Mouse (Mus musculus): Measurements from ENCODE around the gene Hand2. TPM values are rescaled to one million over a fixed set of nuclear protein-coding genes. Genes with fewer than 3 reads are reported as not detected.
A peak's percentile ranks its signal among the peaks of the same experiment; 100 is the strongest.

Gene Hand2
- total RNA-seq, 2 experiments from 2014 or later, result not detected

DNA sequence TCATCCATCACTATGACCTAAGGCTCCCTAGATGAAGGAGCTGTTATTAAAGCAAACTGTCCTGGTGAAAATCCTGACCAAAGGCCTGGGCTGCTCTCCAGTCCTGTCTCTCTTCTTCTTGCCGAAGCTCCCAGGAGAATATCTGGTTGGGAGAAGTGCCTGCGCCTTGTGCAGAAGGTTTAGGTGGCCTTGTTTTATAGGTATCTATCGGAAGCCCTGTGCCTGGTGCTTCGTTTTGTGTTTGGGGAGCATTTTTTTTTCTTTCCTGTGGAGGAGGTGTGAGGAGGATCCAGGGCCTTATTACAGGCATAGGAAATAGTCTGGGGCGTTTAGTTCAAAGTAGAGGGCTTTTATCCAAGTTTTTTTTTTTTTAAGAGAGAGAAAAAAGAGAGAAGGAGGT lies 3.9 kb downstream of the Hand2 start:
- no peak for DNase-seq (ENCODE audit: low spot score)

DNA sequence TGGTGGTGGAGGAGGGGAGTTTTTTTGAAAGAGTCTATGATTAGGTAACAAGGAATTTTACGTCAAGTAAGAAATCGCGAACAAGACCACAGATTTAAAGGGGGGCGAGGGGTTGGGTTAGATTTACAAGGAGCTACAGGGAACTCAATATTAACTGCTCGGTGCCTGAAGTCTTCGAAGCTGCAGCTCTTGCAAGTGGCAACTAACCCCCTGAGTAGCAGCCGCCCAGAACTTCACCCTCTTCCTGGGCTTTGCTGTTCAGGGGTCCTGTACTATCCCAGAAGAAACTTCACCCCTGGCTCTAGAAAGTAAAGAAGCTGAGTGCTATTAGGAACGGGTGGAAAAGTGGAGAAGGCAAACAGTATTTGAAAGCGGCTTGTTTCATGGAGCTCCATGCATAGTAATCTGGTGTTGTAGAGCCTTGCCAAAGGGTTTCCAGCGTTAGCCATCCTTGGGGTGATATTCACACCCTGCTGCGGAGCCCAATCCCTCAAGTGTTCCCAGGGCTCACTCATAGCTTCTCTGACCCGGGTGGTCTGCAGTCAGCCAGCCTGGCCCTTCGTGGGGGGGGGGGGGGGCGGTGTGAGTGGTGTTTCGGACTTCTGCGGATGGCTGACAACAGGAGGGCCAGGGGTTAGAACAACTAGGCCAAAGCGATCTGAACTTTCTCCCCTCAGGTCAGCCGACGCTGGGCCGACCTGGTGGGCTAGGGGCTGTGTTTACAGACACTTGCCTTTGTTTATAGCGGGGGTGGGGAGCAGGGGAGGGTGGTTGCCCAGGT lies 4.5 kb downstream of the Hand2 start:
- no peak for DNase-seq (ENCODE audit: low spot score)

DNA sequence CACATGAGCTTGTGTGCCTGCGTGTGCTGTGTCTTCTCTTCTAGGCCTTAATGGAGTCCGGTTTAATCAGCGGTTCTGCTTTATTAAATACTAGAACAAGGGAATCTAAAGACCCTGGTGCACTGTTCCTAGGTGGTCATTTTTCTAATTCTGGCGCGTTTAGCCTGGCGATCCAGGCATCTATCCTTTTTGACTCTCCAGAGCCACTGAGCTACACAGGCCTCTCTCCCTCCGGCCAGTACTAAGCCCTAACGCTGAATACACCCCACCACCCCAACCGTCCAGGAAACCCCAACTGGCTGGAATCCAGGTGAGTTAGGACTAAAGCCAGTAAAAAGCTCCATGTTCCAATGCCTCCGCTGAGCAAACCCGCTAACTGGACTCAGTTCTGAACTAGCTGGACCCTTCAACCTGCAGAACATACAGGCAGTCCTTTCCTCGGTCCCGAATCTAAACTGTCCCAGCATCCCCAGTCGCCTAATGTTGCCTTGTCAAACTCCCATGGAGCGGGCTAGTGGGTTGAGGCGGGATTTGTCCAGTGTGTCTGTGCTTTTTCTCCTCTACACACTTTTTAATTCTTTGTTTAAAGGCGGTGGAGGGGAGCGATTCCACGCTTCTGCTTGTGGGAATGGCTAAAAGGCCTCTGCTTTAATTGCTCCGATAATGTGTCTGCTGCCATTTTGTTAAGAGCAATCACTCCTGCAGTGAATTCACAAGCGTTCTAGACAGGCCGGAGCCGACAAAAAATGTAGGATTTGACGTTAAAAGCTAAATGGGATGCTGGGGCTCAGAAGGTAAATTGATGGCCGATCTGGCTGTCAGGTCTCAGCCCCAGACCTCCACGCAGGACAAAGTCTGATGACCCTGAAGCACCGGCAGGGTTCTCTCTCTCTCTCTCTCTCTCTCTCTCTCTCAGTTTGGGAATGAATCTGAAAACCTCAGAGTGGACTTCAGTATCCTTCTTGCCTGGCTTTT lies 5.6 kb downstream of the Hand2 start:
- no peak for DNase-seq (ENCODE audit: low spot score)

DNA sequence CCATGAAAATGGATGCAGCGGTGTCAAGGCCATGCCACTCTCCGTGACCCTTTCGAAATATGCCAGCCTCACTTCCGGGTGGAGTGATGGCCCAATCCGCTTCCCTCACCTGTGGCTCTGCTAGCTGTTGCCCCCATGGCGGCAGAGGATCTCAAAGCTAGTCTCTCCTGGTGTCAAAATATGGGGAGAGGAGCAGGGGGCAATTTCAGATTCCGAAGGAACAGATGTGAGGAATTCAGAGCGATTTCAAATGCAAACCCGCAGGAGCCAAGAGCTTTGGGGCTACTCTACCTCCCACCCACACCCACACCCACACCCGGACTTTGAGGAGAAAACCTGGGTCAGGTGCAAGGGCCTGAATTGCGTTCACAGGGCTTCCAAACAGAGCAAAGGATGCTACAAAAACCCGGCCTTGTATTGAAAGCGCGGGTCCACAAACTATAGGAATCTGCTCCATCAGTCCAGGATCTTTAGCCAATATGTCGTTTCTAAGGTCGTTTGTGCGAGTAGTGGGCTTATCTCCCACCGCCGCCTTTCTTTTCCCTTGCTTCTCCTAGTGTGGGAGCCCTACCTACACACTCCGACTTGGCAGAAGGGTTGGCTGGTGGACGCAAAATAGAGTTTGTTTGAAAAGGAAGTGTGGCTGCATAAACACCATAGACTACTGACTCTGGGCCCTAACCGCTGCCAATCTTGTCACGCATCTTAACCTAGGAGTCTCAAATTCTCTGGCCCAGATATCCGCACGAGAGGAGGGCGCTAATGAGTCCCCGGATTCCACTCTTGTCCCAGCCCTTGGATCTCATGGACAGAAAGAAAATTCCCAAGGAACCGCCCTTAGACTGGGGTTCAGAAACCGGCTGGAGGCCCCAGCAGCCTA lies 6.7 kb downstream of the Hand2 start:
- peak; percentile 8 for DNase-seq (ENCODE audit: low spot score)

DNA sequence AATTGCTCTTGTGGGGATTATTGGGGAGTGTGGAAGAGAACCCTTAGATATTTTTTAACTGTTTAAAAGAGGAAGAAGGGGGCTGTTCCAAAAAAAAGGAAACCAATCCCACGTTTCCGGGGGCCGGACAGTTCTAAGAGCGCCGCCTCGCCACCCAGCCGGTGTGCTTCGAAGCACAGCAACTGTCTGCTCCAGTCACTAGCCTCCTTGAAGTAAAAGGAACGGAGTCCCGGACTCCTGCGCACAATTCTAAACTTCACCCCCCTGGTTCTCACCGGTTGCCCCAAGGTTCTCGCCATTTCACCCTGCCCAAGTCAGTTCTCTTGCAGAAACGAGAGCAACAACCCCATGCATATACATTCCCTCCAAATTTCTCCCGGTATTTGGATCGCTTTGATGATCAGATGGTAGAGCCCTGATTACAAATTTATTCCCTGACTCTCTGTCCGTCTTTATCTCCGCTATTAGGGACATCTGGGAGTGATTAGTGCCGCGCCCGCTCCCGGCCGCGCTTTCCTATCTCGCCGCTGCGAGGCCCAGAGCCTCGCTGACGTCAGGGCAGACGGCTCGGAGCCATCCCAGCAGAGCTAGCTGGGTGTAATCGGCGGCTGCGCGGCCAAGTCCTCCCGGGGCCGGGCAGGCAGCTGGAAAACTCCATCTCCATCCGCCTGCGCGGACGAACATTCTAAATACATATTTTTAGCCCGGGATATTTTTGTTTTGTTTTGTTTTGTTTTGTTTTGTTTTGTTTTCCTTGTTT lies 7.6 kb downstream of the Hand2 start:
- DNase-seq (ENCODE audit: low spot score), result peak; percentile 61

DNA sequence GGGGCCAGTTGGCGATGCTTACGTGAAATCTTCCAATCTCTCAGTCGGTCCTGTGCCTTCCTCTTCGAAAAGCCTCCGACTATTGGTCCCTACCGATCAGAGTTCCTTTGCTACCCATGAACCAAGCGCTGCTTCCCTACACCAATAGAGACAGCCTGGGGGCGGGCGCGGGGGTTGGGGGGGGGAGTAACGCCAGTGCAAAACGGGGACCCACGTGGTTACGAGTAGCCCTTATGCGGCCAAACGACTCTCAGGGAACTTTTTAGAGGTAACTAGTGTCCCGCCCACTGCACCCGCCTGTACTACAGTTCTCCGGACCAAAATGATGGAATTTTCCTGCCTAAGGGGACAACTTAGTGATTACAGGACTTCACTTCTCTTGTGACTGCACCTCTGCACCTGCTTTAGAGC lies 8.2 kb downstream of the Hand2 start:
- no peak for DNase-seq (ENCODE audit: low spot score)

DNA sequence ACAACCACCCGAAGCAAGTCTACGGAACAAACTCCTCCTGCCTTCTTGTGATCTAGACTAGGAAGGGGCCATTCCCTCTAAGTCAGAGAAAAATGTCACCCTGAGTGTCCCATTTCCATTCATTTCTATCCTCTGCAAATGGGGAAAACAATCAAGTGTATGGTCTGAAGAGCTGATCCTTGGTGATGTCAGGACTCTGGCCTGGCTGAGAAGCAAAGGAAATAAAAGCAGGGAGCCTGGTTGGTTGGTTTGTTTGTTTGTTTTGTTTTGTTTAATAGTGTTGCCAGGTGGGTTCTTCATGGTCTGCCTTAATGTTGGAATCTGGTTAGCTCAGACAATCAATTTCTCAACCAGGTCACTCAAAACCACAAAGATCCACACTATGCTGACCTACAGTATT lies 9.3 kb downstream of the Hand2 start:
- no peak for DNase-seq (ENCODE audit: low spot score)

DNA sequence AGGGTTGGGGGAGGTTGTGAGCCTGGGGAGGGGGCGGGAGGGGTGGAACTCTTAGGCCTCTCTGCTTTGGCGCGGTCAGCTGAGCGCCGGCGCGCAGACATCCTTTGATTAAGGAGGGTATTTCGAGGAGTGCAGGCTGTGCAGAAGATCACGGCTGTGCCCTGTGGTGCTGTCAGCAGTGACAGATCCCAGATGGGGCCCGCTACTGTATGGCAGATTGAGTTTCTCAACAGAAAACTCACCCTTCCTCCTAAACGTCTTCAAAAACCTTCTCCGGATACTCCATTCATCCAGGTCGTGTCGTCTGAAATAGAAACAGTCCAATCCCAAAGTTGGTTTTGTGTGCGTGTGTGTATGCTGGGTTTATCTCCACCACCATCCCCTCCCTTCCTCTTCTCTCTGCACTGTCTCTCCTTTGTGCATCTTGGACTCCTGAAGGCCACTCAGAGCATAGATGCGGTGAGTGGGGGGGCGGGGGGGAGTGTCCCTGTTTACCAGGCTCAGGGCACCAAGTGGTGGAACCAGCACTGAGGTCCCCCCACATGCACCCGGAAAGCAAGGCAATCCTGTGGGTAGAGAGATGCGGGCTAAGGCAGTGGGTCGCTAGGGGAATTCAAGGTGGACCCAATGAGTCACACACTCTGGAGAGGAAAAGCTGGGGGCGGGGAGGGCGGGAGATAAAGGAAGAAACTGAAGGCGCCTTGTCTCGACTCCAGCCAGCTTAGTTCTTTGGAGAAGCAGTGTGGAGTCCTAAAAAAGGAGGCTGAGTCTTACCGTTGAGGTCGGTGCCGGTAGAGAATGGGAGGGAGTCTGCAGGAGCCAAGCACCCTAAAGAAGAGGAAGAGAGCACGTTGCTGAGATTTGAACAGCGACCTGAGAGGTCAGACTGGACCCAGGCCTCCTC lies 11.2 kb downstream of the Hand2 start:
- no peak for DNase-seq (ENCODE audit: low spot score)

DNA sequence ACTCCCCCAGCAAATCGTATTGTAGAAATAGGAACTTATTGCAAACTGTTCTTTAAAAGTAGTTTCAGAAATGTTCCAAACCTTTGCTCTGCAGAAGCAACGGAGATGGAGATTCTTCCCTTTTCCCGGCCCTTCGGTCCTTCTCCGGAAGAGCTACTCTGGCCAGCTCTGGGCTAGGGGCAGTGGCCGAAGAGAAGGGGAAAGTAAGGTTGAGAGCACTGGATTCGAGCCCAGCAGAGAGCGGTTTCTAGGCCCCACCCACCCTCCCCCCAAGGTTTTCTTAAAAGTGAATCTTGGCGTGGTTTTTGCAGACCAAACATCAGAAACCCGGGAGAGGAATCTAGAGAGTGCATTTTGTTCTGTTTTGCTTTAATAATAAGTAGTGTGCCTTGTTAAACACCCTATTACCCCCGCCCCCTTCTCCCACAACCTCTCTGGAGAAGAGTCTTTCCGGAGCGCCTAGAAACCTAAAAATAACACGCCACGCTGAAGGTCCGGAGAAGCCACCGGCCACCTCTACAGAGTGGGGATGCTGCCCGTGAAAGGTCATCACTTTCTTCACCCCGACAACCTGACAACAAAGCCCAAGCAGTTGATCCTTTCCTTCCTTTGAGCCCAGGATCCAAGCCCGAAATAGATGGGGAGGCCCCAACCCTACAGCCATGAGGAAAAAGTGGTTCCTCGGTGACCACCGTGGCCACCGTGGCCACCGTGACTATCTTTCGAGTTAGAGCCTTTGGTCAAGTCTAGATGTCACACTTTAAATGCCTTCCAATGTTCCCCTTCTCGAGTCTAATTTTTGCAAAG lies 12.1 kb downstream of the Hand2 start:
- no peak for DNase-seq (ENCODE audit: low spot score)

DNA sequence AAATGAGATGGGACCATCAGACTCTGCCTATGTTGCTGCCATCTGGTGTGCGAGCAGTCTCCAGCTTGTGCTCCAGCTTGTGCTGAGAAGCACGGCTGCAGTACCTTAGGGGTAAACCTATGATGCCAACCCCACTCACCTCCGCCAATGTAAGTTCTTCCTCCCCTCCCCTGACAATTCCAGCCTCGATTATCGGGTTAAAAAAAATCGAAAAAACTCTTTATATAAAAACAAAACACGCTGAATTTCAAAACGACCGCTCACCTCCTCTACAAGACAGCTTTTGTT lies 12.6 kb downstream of the Hand2 start:
- DNase-seq (ENCODE audit: low spot score), result no peak

DNA sequence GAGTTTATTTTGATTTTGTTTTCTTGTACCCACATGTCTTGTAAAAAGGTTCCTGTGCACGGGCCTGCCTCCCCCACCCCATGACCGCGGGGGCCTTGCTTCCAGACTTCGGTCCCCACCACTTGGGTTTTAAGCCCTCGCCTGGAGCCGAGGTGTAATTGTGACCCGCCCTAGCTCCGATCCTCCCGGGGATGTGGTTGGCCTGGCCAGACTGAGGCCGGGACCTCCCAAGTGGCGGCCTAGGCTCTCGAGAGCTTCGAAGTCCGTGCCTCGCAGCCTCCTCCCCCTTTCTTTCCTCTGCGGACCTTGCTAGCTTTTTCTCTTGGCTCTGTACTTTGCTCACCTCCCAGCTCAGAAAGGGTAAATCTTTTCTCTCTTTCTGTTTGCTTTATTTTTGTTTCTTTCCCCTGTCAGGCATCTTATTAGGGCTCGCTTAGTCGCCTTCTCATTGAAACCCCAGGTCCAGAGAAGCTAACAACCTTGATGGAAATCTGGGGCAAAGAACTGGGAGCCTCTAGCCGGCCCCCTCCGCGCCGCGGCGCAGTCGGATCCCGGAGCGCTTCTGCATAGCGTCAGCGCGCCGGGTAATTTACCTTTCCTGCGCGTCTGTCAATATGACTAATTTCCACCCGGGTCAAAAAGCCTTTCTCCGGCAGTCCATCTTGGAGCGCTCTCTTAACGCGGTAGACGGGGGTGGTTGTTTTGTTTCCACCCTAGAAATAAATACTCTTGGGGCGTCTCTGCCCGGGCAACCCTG lies 13.2 kb downstream of the Hand2 start:
- no peak for DNase-seq (ENCODE audit: low spot score)

DNA sequence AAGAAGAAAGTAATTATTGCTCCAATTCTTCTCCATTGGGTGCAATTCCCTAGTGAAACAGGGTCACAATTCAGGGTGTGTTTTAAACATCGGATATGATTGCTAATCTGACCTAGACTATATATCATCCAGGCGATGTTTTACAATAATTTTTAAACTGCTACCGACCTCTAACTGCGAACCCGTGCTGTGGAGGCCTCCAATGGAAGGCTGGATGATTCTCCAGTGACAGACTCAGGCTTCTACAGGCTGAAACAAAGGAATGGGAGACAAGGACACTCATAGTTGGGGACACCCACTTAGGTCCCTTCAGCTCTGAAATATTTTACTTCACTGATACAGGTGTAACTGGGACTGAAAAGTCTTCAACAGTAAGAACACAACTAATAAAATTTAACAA lies 13.9 kb downstream of the Hand2 start:
- DNase-seq (ENCODE audit: low spot score), result no peak

DNA sequence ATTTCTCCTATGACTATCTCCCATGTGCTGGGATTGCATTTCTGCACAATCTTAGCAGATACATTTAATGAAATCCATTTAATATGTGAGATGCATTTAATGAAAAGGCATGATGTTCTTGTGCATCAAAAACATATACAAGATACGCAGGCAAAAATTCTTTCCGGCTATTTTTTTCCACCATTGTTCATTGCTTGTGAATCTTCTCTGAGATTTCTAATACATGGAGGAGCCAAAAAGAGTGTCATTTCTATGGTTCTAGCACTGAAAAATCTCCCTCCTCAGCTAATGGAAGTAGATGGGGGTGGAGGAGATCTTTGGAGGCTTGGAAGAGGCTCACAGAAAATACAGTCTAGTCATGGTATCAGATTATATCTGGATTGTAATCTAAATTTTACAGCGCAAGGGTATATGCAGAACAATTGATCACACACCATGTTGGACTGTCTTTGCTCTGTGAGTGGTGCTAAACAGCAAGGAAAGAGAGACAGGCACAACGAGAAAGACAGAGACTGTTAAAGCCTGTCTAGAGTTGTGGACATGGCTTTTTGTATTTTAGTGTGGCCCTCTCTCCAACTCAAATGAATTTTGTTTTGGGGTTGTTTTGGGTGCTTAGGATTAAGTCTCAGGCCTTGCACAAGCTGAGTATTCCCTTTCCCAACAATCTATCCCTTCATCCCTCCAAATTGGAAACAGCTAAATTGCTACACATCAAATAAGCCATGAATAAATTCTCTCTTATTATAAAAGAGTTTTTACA lies 16.7 kb downstream of the Hand2 start:
- no peak for DNase-seq (ENCODE audit: low spot score)

DNA sequence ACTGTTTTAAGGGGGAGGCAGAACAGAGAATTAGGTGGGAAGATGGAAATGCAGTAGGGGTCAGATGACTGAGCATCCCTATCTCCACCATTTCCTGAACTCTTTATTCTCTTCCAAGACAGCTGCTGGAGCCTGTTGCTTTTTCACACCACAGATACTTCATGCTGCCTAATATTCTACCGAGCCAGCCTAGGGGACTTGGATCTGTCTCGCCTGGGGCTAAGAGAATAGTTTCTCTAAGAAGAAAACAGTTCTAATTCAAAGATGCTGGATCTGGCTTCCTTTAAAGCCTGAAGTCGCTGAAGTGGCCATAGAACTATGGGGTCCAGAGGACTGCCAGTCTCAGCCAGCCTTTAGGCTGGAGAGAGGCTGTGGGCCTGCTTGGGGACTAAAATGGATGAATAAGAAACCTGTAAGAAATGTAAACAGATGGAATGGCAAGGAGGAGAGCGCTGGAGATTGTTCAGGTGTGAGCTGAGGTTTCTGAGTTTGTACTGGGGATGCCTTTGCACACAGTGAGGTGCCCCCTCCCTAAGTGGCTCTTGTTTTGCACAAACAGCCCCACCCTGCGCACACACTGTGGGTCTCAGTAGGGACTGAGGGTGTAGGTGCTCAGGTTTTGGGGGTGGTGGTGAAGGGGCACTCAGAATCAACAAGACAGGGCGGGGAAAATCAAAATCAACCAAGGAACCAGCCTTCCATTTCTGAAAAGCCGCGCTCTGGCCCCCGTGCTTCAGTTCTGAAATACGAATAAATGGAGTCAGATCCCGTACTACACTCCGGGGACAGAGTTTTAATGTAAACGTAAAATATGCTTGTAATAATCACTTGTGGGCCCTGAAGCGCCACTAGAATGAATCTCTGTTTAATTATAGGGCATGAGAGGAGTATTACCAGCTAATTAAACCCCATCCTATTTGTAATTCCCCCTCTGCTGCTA lies 19.2 kb downstream of the Hand2 start:
- DNase-seq (ENCODE audit: low spot score), result no peak

DNA sequence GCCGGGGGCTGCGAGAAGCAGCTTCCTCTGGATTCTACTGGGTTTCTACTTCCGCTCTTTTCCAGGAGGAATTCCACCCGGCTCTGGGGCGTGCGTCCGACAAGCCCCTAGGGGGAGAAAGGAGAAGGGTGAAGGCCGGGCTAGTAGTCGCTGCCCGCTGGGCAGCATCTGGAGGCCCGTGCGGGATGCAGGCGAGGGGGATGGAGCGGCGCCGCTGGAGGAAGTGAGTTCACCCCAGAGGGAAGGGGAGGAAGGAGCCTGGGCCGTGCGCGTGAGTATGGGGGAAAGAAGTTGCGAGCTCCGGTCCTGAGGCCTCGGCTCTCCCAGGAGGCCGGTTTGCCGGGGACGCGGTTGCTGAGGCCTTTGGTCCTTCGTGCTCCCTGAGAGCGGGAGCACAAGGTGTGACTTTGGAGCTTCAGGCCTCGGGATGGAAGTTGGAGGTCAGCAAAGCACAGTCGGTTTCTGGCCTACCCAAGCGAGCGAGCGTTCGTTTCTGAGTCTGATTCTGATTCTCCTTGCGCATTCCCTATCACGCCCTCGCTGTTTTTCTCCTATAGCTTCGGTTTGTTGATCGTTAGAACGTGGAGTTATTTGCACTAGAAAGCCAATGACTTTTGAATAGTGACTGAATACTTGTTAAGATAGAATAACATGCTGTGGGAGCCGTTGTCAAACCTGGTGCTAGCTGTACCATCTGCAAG lies 20.2 kb downstream of the Hand2 start:
- no peak for DNase-seq (ENCODE audit: low spot score)

DNA sequence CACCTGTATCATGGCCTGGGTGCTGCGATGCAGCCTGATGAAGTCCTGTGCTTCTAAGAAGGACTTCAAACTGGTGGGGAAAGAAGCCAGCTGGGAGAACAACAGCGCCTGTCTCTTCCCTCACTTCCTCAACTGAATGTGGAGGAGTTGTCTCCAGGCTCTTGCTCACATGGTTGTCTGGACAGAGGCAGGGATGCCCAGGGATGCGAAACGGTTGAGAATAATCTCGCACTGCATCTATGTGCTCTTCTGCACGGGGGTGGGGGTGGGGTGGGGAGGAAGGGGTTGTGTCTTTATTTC lies 20.7 kb downstream of the Hand2 start:
- DNase-seq (ENCODE audit: low spot score), result no peak

All from gastrocnemius, adult 18-20 months (tissue).